Mouse (Mus musculus) kidney, embryonic 14.5 days (tissue): ENCODE measurements around the gene Gm16253. TPM values are rescaled to one million over a fixed set of nuclear protein-coding genes. Genes with fewer than 3 reads are reported as not detected.

ENCODE experiments used
- ATAC-seq: fragments of 200-750 bp; cut with Nextera tagmentation; 2 replicates; pipeline ENCODE4 v1.8.0; 2017; ENCODE audit warnings: moderate number of reproducible peaks, mild to moderate bottlenecking, moderate TSS enrichment, moderate library complexity; ENCODE audit not compliant: low FRiP score, low TSS enrichment
- H3K27ac ChIP-seq: fragments of 300-500 bp; sonication (generic); 2 replicates; pipeline ENCODE4 v1.5.1; 2014; ENCODE audit warnings: low read depth, mild to moderate bottlenecking, low read length, moderate library complexity, mixed read lengths
- H3K27me3 ChIP-seq: fragments of 300-500 bp; sonication (generic); 2 replicates; pipeline ENCODE4 v1.6.1; 2014; ENCODE audit warnings: mild to moderate bottlenecking, low read length; ENCODE audit not compliant: control insufficient read depth, insufficient read depth
- H3K36me3 ChIP-seq: fragments of 300-500 bp; sonication (generic); 2 replicates; pipeline ENCODE4 v1.6.1; 2014; ENCODE audit warnings: low read length, mixed read lengths; ENCODE audit not compliant: control insufficient read depth, insufficient read depth
- H3K4me1 ChIP-seq: fragments of 300-500 bp; sonication (generic); 2 replicates; pipeline ENCODE4 v1.6.1; 2014; ENCODE audit warnings: low read length, mixed read lengths; ENCODE audit not compliant: control insufficient read depth, insufficient read depth
- H3K4me2 ChIP-seq: fragments of 300-500 bp; sonication (generic); replicated peaks from 2 replicates; pipeline ENCODE4 v1.6.1; 2014; ENCODE audit warnings: low read depth, mild to moderate bottlenecking, low read length
- H3K4me3 ChIP-seq: fragments of 300-500 bp; sonication (generic); 2 replicates; pipeline ENCODE4 v1.5.1; 2014; ENCODE audit warnings: mild to moderate bottlenecking, low read length
- H3K9ac ChIP-seq: fragments of 300-500 bp; sonication (generic); 2 replicates; pipeline ENCODE4 v1.6.1; 2014; ENCODE audit warnings: low read depth, mild to moderate bottlenecking, low read length, moderate library complexity
- H3K9me3 ChIP-seq: fragments of 300-500 bp; sonication (generic); 2 replicates; pipeline ENCODE4 v1.6.1; 2016; ENCODE audit warnings: low read length; ENCODE audit not compliant: control insufficient read depth
- WGBS: fragments of 180-500 bp; shearing (Covaris S2); extraction: QIAGEN DNeasy Blood & Tissue Kit; methylation state at CpG from one replicate; pipeline ENCODE4 v1.1.7; 2014; 5-methylcytosine and 5-hydroxymethylcytosine counted together
- polyA plus RNA-seq: library from polyadenylated mRNA; unstranded; fragments of >200 nt; fragmentation: Nextera tagmentation; extraction: Ambion mirVana; gene quantifications from 2 replicates; pipeline ENCODE4 v1.2.1, GENCODE M21; 2014

The Gm16253 gene
- polyA plus RNA-seq, 1 experiment from 2014 or later = 0.72 TPM

GRCm38 (mm10) chr3:96560881-96561668 lies 15.7 kb upstream of the Gm16253 start:
- Histone ChIP-seq H3K9ac (peak overlapping the region; percentile 86), H3K36me3 (peaks cover 24% of the 10 kb centered on the region), H3K27me3 (no peaks in the 10 kb centered on the region), H3K4me2 (peak overlapping the region; percentile 81), H3K4me1 (peaks cover 48% of the 10 kb centered on the region), H3K27ac (peak overlapping the region; percentile 71; the same call in 1 of the 2 replicates), H3K9me3 (no peaks in the 10 kb centered on the region), H3K4me3 (peak overlapping the region; percentile 79)
- no peak for ATAC-seq
- WGBS = 80% methylated on average over 9 of the region's 9 CpGs

GRCm38 (mm10) chr3:96561946-96562681 lies 14.7 kb upstream of the Gm16253 start:
- Histone ChIP-seq H3K9me3 (no peaks in the 10 kb centered on the region), H3K4me2 (peak overlapping the region; percentile 81), H3K27ac (peak overlapping the region; percentile 68), H3K27me3 (no peaks in the 10 kb centered on the region), H3K9ac (peak overlapping the region; percentile 19; the same call in 1 of the 2 replicates), H3K4me3 (peak overlapping the region; percentile 79; the same call in 1 of the 2 replicates), H3K36me3 (peaks cover 24% of the 10 kb centered on the region), H3K4me1 (peaks cover 38% of the 10 kb centered on the region)
- ATAC-seq = no peak
- WGBS = 36% methylated on average over 10 of the region's 10 CpGs

- Histone ChIP-seq H3K4me3 (no peak overlapping the region), H3K36me3 (peaks cover 24% of the 10 kb centered on the region), H3K9me3 (no peaks in the 10 kb centered on the region), H3K4me2 (no peak overlapping the region), H3K27ac (no peak overlapping the region), H3K4me1 (peaks cover 38% of the 10 kb centered on the region), H3K27me3 (no peaks in the 10 kb centered on the region), H3K9ac (no peak overlapping the region)
- WGBS = 95% methylated on average over 8 of the region's 8 CpGs
- no peak for ATAC-seq
Observed at GRCm38 (mm10) chr3:96563267-96563666, 13.5 kb upstream of the Gm16253 start.

GRCm38 (mm10) chr3:96563911-96564632 lies 12.7 kb upstream of the Gm16253 start:
- ATAC-seq = peak; percentile 26
- Histone ChIP-seq H3K9ac (no peak overlapping the region), H3K4me3 (no peak overlapping the region), H3K9me3 (no peaks in the 10 kb centered on the region), H3K4me2 (peak overlapping the region; percentile 17; the same call in 1 of the 2 replicates), H3K27ac (peak overlapping the region; percentile 66; the same call in 1 of the 2 replicates), H3K4me1 (peaks cover 38% of the 10 kb centered on the region), H3K27me3 (no peaks in the 10 kb centered on the region), H3K36me3 (peaks cover 24% of the 10 kb centered on the region)
- WGBS = 42% methylated on average over 10 of the region's 10 CpGs

GRCm38 (mm10) chr3:96564633-96565032 lies 12.2 kb upstream of the Gm16253 start:
- Histone ChIP-seq H3K36me3 (peaks cover 20% of the 10 kb centered on the region), H3K27me3 (no peaks in the 10 kb centered on the region), H3K9me3 (no peaks in the 10 kb centered on the region), H3K9ac (no peak overlapping the region), H3K27ac (peak overlapping the region; percentile 66; the same call in 1 of the 2 replicates), H3K4me1 (peaks cover 33% of the 10 kb centered on the region), H3K4me3 (no peak overlapping the region), H3K4me2 (peak overlapping the region; percentile 17)
- peak; percentile 20 for ATAC-seq
- 24% methylated on average over 7 of the region's 7 CpGs for WGBS

GRCm38 (mm10) chr3:96565105-96565504 lies 11.7 kb upstream of the Gm16253 start:
- ATAC-seq = no peak
- Histone ChIP-seq H3K27me3 (no peaks in the 10 kb centered on the region), H3K36me3 (peaks cover 15% of the 10 kb centered on the region), H3K4me3 (no peak overlapping the region), H3K27ac (peak overlapping the region; percentile 66; the same call in 1 of the 2 replicates), H3K9me3 (no peaks in the 10 kb centered on the region), H3K4me2 (no peak overlapping the region), H3K4me1 (peaks cover 29% of the 10 kb centered on the region), H3K9ac (no peak overlapping the region)
- 78% methylated on average over 3 of the region's 3 CpGs for WGBS

GRCm38 (mm10) chr3:96566661-96567450 lies 9.9 kb upstream of the Gm16253 start:
- Histone ChIP-seq H3K27ac (no peak overlapping the region), H3K4me3 (no peak overlapping the region), H3K27me3 (no peaks in the 10 kb centered on the region), H3K9ac (no peak overlapping the region), H3K36me3 (no peaks in the 10 kb centered on the region), H3K4me2 (no peak overlapping the region), H3K4me1 (peaks cover 14% of the 10 kb centered on the region; the same call in 1 of the 2 replicates), H3K9me3 (no peaks in the 10 kb centered on the region)
- ATAC-seq = no peak
- 74% methylated on average over 8 of the region's 8 CpGs for WGBS

- Histone ChIP-seq H3K9me3 (no peaks in the 10 kb centered on the region), H3K9ac (no peak overlapping the region), H3K4me1 (peaks cover 11% of the 10 kb centered on the region; the same call in 1 of the 2 replicates), H3K27me3 (no peaks in the 10 kb centered on the region), H3K27ac (no peak overlapping the region), H3K4me3 (no peak overlapping the region), H3K4me2 (no peak overlapping the region), H3K36me3 (no peaks in the 10 kb centered on the region)
- 80% methylated on average over 8 of the region's 8 CpGs for WGBS
- no peak for ATAC-seq
Observed at GRCm38 (mm10) chr3:96568605-96569004, 8.2 kb upstream of the Gm16253 start.
